ENCODE assay signal across 11 mouse cellular contexts in genomic region chr17:36265834-36266233, GRCm38 (mm10). TPM values are rescaled to one million over a fixed set of nuclear protein-coding genes. Genes with fewer than 3 reads are reported as not detected.
DNase-seq lines count a peak whose midpoint lies in the region; ATAC-seq and TF ChIP-seq lines count a peak whose summit lies in the region.
"Had no signal": no experiment of that assay in that cellular context is flagged by ENCODE, and none has a peak within 500 bp of the region (broad histone marks: within the 10 kb centered on the region; RNA-seq: fewer than 3 reads in every experiment).

No protein-coding gene starts in this region.

- H3K9me3 ChIP-seq in G1E (replicated peaks), result no peaks in the 10 kb centered on the region
- no peaks in the 10 kb centered on the region for H3K9me3 ChIP-seq in forebrain, embryonic 13.5 days (replicated peaks)
- H3K9me3 ChIP-seq: heart, embryonic 15.5 days had no signal

- WGBS in thymus, adult 2 months, result 42% methylated on average over 5 of the region's 5 CpGs
- 77% methylated on average over 5 of the region's 5 CpGs for WGBS in forebrain, embryonic 13.5 days

- H3K4me1 ChIP-seq in G1E (ENCODE audit: insufficient read depth, low read depth, low read length), result peaks cover 14% of the 10 kb centered on the region
- H3K4me1 ChIP-seq in thymus, adult 2 months (replicated peaks; ENCODE audit: control insufficient read depth, insufficient read depth, low read length), result peaks cover 6% of the 10 kb centered on the region
- peaks cover 11% of the 10 kb centered on the region for H3K4me1 ChIP-seq in forebrain, embryonic 13.5 days

- no peak overlapping the region for H3K27ac ChIP-seq in left cerebral cortex, adult 2 months
- H3K27ac ChIP-seq in thymus, adult 2 months (ENCODE audit: control insufficient read depth, insufficient read depth, low read length), result no peak overlapping the region
- no peak overlapping the region for H3K27ac ChIP-seq in forebrain, embryonic 13.5 days
- H3K27ac ChIP-seq: heart, embryonic 15.5 days had no signal

- no peak for ATAC-seq in G1E (ENCODE audit: extremely low read depth, insufficient number of reproducible peaks, low FRiP score, poor library complexity, severe bottlenecking)
- ATAC-seq in forebrain, embryonic 13.5 days, result no peak
- ATAC-seq in frontal cortex, adult (ENCODE audit: low TSS enrichment), result no peak

- H3K4me2 ChIP-seq in forebrain, embryonic 13.5 days, result no peak overlapping the region
- H3K4me2 ChIP-seq: heart, embryonic 15.5 days had no signal

- TF ChIP-seq POLR2A in thymus, adult 2 months (IDR thresholded peaks at IDR 0.05; ENCODE audit: control insufficient read depth, extremely low read depth, insufficient read depth, low read length, poor library complexity), result no peak

- H3K36me3 ChIP-seq in G1E (replicated peaks), result peaks cover 85% of the 10 kb centered on the region
- H3K36me3 ChIP-seq in thymus, adult 2 months (ENCODE audit: control insufficient read depth, insufficient read depth, low read length), result peaks cover 46% of the 10 kb centered on the region
- H3K36me3 ChIP-seq in forebrain, embryonic 13.5 days (ENCODE audit: poor library complexity, severe bottlenecking), result peaks cover 74% of the 10 kb centered on the region

- no peak for DNase-seq in left cerebral cortex, adult 2 months (ENCODE audit: extremely low spot score in 1 of 2, low spot score in 2 of 2)
- DNase-seq in left cerebral cortex, postnatal 25 days (ENCODE audit: low spot score in 2 of 2), result no peak
- peak; percentile 19 for DNase-seq in G1E (ENCODE audit: low spot score)
- peak; percentile 67 for DNase-seq in lung, postnatal 36 days
- DNase-seq in thymus, adult 2 months, result peak; percentile 80
- no peak for DNase-seq in ovary, postnatal 14 days (ENCODE audit: low spot score)
- DNase-seq: adrenal gland, adult 8-10 months had no signal

- no peak overlapping the region for H3K9ac ChIP-seq in forebrain, embryonic 13.5 days
- H3K9ac ChIP-seq: heart, embryonic 15.5 days had no signal

- TF ChIP-seq CTCF in left cerebral cortex, adult 2 months (IDR thresholded peaks at IDR 0.05), result peak; percentile 34
- TF ChIP-seq CTCF in G1E (IDR thresholded peaks at IDR 0.05; ENCODE audit: low read depth, low read length), result no peak
- no peak for TF ChIP-seq CTCF in thymus, adult 2 months (IDR thresholded peaks at IDR 0.05; ENCODE audit: borderline replicate concordance, control insufficient read depth, extremely low read depth, insufficient read depth, low read length, poor library complexity)

- H3K4me3 ChIP-seq in left cerebral cortex, adult 2 months, result no peak overlapping the region
- H3K4me3 ChIP-seq in G1E (ENCODE audit: low read depth, low read length), result no peak overlapping the region
- H3K4me3 ChIP-seq in thymus, adult 2 months (ENCODE audit: control insufficient read depth, insufficient read depth, low read length), result no peak overlapping the region
- no peak overlapping the region for H3K4me3 ChIP-seq in forebrain, embryonic 13.5 days
- H3K4me3 ChIP-seq: heart, embryonic 15.5 days had no signal

- intact Hi-C loops in left cerebral cortex, adult 2 months (cut with DNase I), result no loop called here
- intact Hi-C loops in left cerebral cortex, postnatal 25 days (cut with DNase I), result no loop called here

- H3K27me3 ChIP-seq in G1E (ENCODE audit: insufficient read depth, low read length), result no peaks in the 10 kb centered on the region
- no peaks in the 10 kb centered on the region for H3K27me3 ChIP-seq in thymus, adult 2 months (ENCODE audit: control insufficient read depth, insufficient read depth, low read length)
- no peaks in the 10 kb centered on the region for H3K27me3 ChIP-seq in forebrain, embryonic 13.5 days
- H3K27me3 ChIP-seq: heart, embryonic 15.5 days had no signal

RNA-seq across cellular contexts. Expression of gene Trim39, which starts 6.2 kb away (rescaled TPM):
- total RNA-seq in left cerebral cortex, adult 2 months (2021), result 10 to 100 TPM; 25.1 to 27.2 TPM
- total RNA-seq in left cerebral cortex, postnatal 25 days (2021), result 10 to 100 TPM; 20.7 to 22.9 TPM
- 17.5 and 17.7 TPM in 2 replicates for total RNA-seq in G1E (2014; fragmentation: Nextera tagmentation)
- 14.9 and 17.8 TPM in 2 replicates for total RNA-seq in G1E (2017)
- polyA plus RNA-seq in G1E (2012), result 5.5 and 6.8 TPM in 2 replicates
- 51.1 and 56.1 TPM in 2 replicates for polyA plus RNA-seq in thymus, adult 2 months (2012; rRNA removed)
- polyA plus RNA-seq in forebrain, embryonic 13.5 days (2015; fragmentation: Nextera tagmentation; extraction: Ambion mirVana), result 24.5 and 25.8 TPM in 2 replicates

RNA-seq across cellular contexts. Expression of gene Rpp21, which starts 8.0 kb away (rescaled TPM):
- total RNA-seq in left cerebral cortex, adult 2 months (2021), result 10 to 100 TPM; 44.5 to 45.1 TPM
- total RNA-seq in left cerebral cortex, postnatal 25 days (2021), result 10 to 100 TPM; 40.5 to 45.3 TPM
- 67.4 and 115 TPM in 2 replicates for total RNA-seq in G1E (2014; fragmentation: Nextera tagmentation)
- 63.9 and 79.2 TPM in 2 replicates for total RNA-seq in G1E (2017)
- 71.3 and 86.9 TPM in 2 replicates for polyA plus RNA-seq in G1E (2012)
- 124 and 160 TPM in 2 replicates for polyA plus RNA-seq in thymus, adult 2 months (2012; rRNA removed)
- polyA plus RNA-seq in forebrain, embryonic 13.5 days (2015; fragmentation: Nextera tagmentation; extraction: Ambion mirVana), result 92.5 and 97.4 TPM in 2 replicates

RNA-seq across cellular contexts. Expression of gene H2-M10.2, which starts 20.5 kb away (rescaled TPM):
- not detected for total RNA-seq in left cerebral cortex, adult 2 months (2021)
- not detected for total RNA-seq in left cerebral cortex, postnatal 25 days (2021)
- total RNA-seq in G1E (2014; fragmentation: Nextera tagmentation) (not detected in 2 replicates), G1E (2017) (not detected in 2 replicates)
- polyA plus RNA-seq in G1E (2012), result not detected in 2 replicates
- not detected in 2 replicates for polyA plus RNA-seq in thymus, adult 2 months (2012; rRNA removed)
- polyA plus RNA-seq in forebrain, embryonic 13.5 days (2015; fragmentation: Nextera tagmentation; extraction: Ambion mirVana), result not detected in 2 replicates
- total RNA-seq: adrenal gland, adult 8-10 months; layer of hippocampus, postnatal 10 days had no signal
- polyA plus RNA-seq: heart, embryonic 15.5 days had no signal

Comparison
In these comparisons a context has a peak if more than half of its experiments do, and no peak if none do; other contexts are left out.
1. DNase-seq: peak in G1E (single experiment), lung, postnatal 36 days (single experiment) and thymus, adult 2 months (single experiment); none in left cerebral cortex, adult 2 months (0 of 2), left cerebral cortex, postnatal 25 days (0 of 2) and ovary, postnatal 14 days (single experiment).